ENCODE assay signal across 11 mouse cellular contexts in the genomic region with DNA sequence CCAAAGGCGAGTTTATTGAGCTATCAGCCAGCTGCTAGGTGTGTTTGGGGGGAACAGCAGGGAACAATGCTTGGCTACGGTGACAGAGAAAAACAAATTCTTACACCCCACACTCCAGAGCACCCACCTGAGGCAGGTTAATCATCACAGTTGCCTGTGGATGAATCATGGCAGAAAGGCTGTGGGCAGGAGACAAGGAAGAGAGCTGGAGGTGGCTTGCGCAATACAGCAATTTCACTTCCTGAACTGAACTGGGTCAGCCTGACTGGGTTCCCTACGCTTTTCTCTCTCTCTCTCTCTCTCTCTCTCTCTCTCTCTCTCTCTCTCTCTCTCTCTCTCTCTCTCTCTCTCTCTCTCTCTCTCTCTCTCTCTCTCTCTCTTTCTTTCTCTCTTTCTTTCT.
DNase-seq lines count a peak whose midpoint lies in the region; TF ChIP-seq lines count a peak whose summit lies in the region.
"Had no signal": no experiment of that assay in that cellular context is flagged by ENCODE, and none has a peak within 500 bp of the region (broad histone marks: within the 10 kb centered on the region; RNA-seq: fewer than 3 reads in every experiment).

No protein-coding gene starts in this region.

- TF ChIP-seq POLR2A in thymus, adult 2 months (IDR thresholded peaks at IDR 0.05; ENCODE audit: control insufficient read depth, extremely low read depth, insufficient read depth, low read length, poor library complexity) = no peak

- WGBS in thymus, adult 2 months = 74% methylated on average over 4 of the region's 4 CpGs

- H3K4me1 ChIP-seq in thymus, adult 2 months (replicated peaks; ENCODE audit: control insufficient read depth, insufficient read depth, low read length) = peaks cover 3% of the 10 kb centered on the region; the same call in 1 of the 2 replicates
- H3K4me1 ChIP-seq: limb, embryonic 13.5 days; midbrain, embryonic 15.5 days had no signal

- peak; percentile 50 for DNase-seq in layer of hippocampus, adult 9-11 months
- DNase-seq in layer of hippocampus, postnatal 14 days (ENCODE audit: low spot score in 2 of 2) = no peak
- DNase-seq in fat pad, adult 2 months (ENCODE audit: extremely low read depth, low read depth, low spot score) = peak; percentile 77
- DNase-seq in lung, postnatal 36 days = peak; percentile 71
- DNase-seq in cerebellum, postnatal 14 days = no peak
- DNase-seq in kidney, adult 11 months = no peak
- no peak for DNase-seq in thymus, adult 2 months
- DNase-seq: kidney, adult 8-10 months had no signal

- H3K4me3 ChIP-seq in C2C12 (ENCODE audit: insufficient read depth, poor library complexity, severe bottlenecking) = no peak overlapping the region
- no peak overlapping the region for H3K4me3 ChIP-seq in thymus, adult 2 months (ENCODE audit: control insufficient read depth, insufficient read depth, low read length)
- H3K4me3 ChIP-seq: limb, embryonic 13.5 days; midbrain, embryonic 15.5 days had no signal

- no peaks in the 10 kb centered on the region for H3K79me3 ChIP-seq in C2C12 (ENCODE audit: low read depth)

- no peak for TF ChIP-seq CTCF in C2C12 (IDR thresholded peaks at IDR 0.05; ENCODE audit: control insufficient read depth, insufficient read depth, insufficient read length)
- TF ChIP-seq CTCF in thymus, adult 2 months (IDR thresholded peaks at IDR 0.05; ENCODE audit: borderline replicate concordance, control insufficient read depth, extremely low read depth, insufficient read depth, low read length, poor library complexity) = no peak

- no peaks in the 10 kb centered on the region for H3K79me2 ChIP-seq in C2C12 (ENCODE audit: control insufficient read depth, insufficient read depth)

- H3K27me3 ChIP-seq in C2C12 (ENCODE audit: control insufficient read depth, insufficient read depth, insufficient read length) = no peaks in the 10 kb centered on the region
- H3K27me3 ChIP-seq in thymus, adult 2 months (ENCODE audit: control insufficient read depth, insufficient read depth, low read length) = no peaks in the 10 kb centered on the region
- H3K27me3 ChIP-seq: limb, embryonic 13.5 days; midbrain, embryonic 15.5 days had no signal

- no peak overlapping the region for H3ac ChIP-seq in C2C12 (ENCODE audit: control insufficient read depth, insufficient read length, low read depth)

- no peak overlapping the region for H3K27ac ChIP-seq in thymus, adult 2 months (ENCODE audit: control insufficient read depth, insufficient read depth, low read length)
- H3K27ac ChIP-seq: limb, embryonic 13.5 days; midbrain, embryonic 15.5 days had no signal

- no peaks in the 10 kb centered on the region for H3K36me3 ChIP-seq in C2C12 (ENCODE audit: control insufficient read depth, insufficient read depth)
- no peaks in the 10 kb centered on the region for H3K36me3 ChIP-seq in thymus, adult 2 months (ENCODE audit: control insufficient read depth, insufficient read depth, low read length)
- H3K36me3 ChIP-seq: limb, embryonic 13.5 days; midbrain, embryonic 15.5 days had no signal

TF ChIP-seq in C2C12, 6 proteins besides CTCF, POLR2A, EP300 and RAD21:
- peak; percentile 94 for TF ChIP-seq CEBPB (IDR thresholded peaks at IDR 0.05; ENCODE audit: low read depth)
- no peak for TF ChIP-seq USF1 (IDR thresholded peaks at IDR 0.05; ENCODE audit: low read depth)
- no peak for TF ChIP-seq MAX (IDR thresholded peaks at IDR 0.05)
- no peak for TF ChIP-seq FOSL1 (IDR thresholded peaks at IDR 0.05; ENCODE audit: insufficient read depth, low read length, poor library complexity, severe bottlenecking)

Comparison
In these comparisons a context has a peak if more than half of its experiments do, and no peak if none do; other contexts are left out.
1. DNase-seq: peak in layer of hippocampus, adult 9-11 months (single experiment), fat pad, adult 2 months (single experiment) and lung, postnatal 36 days (single experiment); none in layer of hippocampus, postnatal 14 days (0 of 2), cerebellum, postnatal 14 days (0 of 2), kidney, adult 11 months (single experiment) and thymus, adult 2 months (single experiment).